Mouse (Mus musculus) adrenal gland, adult 8-10 months (tissue): ENCODE data around the gene Trpv5. TPM values are rescaled to one million over a fixed set of nuclear protein-coding genes. Genes with fewer than 3 reads are reported as not detected.

Source experiments
- DNase-seq: peaks from one replicate; pipeline ENCODE4 v3.0.0; 2022
- total RNA-seq, 4 experiments: library from RNA; stranded (reverse); gene quantifications; 2 replicates each; pipeline ENCODE4 v1.2.4; 2022

Trpv5 gene
- total RNA-seq, 4 experiments from 2014 or later, result not detected

DNA sequence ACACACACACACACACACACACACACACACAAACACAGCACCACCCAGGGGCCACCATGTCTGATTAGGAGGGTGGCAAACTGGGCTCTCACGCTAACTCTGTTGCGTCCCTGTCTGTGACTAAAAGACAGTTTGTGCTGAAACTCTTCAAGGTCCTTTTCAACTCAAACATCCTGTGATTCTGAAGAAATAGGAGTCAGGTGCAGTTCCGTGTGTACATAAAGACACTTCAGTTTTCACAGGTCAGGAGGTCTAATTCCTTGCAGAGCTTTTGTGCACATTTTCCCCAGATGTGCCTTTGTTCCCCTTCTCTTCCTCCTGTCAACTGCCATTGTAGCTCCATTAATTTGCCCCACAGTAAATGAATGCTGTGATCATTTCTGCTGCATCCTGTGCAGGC, 40.1 kb downstream of the Trpv5 start:
- DNase-seq, result no peak

DNA sequence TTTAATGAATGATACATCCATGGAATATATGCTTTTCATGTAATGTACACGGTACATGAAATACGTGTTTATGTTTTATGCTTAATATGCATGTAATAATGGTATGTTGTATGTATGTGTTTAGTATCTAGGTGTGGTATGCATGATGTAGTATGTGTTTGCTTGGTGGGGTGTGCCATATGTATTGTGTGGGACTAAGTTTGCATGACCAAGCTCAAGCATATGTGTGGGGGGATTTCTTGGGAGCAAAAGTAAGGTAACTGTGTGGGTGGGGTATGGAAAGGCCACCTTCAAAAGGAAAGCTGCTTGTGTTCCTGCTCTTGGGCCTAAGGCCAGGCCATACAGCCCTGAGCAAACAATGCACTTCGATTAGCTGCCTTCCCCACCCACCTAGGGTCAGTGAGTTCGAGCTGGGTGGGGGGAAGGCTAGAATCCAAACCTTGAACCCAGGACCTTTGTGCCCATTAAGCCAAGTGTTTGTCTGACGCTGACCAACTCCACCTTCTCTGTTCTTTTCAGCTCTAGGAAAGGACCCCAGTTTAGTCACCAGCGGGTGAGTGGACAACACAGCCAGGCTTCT, 42.6 kb downstream of the Trpv5 start:
- no peak for DNase-seq

DNA sequence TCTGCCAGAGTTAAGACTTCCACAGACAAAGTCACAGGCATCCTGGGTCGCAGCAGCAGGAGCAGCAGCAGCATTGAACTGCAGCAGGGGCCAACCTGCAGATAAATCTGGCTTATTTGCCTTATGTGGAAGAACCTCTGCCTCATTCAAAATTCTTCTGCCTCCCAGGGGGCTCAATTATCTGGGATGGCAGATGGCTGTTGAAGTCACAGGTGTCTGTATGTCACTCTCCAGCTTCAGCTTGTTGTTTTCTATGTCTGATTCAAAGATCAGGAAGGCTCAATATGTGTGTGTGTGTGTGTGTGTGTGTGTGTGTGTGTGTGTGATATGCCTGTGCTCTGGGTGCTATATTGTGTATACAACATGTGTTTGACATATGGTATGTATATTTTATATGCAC, 43.2 kb downstream of the Trpv5 start:
- DNase-seq, result no peak

DNA sequence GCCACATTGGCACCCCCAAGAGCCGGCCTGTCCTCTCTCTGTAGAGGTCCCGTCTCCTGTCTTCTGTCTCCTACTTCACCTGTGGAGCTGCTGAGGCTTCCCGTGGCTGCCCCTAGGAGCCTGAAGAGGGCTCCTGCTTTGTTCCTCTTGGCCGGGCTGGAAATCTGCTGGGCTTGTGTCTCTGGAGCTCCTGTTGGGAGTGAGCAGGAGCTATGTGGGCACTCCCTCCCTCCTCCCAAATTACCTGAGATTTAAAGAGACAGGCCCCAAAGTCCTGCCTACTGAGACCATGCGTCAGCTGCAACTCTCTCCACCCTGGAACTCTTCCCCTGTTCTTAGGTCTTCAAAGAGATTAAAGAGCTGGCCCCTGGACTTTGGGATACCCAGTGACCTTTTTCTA, 44.4 kb downstream of the Trpv5 start, which contains the start of gene Trpv6:
Trpv6 (minus strand) TSS at position 228 of the 400 bp plus-strand sequence.
- no peak for DNase-seq

DNA sequence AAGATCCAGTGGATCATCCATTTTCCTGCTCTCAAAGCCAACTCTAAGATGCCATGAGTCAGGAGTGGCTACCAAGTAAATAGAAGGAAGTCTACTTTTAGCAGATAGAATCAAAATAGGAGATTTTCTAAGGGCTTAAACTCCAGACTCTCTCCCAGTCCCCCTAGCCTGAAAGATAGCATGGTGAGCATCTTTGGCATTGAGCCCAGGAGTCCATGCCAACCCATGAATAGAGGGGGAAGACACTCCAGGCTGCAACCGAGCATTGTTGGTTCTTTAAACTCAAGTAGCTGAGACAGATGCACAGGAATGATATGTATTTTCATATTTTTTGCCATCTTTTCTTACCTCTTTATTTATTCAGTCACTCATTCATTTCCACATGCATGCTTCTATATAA, 45.4 kb downstream of the Trpv5 start:
- no peak for DNase-seq

DNA sequence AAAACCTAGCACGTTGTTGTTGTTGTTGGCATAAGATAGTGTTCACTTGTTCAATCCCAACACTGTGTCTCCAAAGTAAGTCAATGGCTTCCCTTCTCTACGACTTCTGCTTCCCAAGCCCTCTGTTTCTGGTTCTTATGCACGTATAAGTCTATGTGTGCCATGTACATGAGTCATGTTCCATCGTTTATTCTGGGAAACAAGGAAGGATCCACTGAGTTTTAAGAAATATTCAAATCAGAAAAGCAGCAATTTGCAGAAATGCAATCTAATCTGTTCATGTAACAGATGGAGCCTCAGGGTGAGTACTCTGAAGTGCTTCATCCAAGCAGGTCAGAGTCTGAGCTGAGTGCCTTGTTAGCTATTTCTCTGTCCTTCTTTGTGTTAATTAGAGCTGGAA, 49.0 kb downstream of the Trpv5 start:
- no peak for DNase-seq

DNA sequence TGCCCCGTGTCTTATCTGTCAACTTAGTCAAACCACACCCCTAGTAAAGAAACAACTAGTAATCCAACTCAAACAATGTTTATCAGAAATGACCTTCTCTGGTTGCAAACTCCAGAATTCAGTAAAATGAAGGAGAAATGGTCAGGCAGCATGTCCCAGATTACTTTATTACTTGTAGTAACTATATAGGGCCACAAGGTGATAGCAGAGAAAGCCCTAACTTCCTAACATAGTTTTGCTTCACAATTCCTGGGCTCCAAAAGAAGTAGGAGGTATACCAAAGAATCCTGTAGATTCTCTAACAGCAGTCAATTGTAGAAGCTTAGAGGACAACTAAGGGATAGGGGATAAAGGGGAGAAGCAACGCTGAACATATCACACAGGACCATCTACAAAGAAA, 49.8 kb downstream of the Trpv5 start:
- no peak for DNase-seq

DNA sequence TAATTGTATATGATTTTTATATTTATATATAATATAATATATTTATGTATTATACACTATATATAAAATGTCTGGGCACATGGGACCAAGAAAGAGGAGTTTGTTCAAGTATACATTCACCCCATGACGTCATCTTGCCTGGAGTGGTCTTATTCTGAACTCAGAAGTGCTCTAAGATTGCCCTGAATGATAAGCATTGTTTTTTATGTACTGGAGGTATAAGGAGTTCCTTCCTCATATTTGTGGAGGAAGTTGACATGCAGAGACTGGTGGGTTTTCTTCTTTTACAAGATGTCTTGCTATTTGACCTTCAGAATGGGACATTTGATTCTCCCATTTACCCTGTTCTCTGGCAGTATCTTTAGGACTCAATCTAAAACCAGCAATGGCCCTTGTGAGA, 52.4 kb downstream of the Trpv5 start:
- no peak for DNase-seq

DNA sequence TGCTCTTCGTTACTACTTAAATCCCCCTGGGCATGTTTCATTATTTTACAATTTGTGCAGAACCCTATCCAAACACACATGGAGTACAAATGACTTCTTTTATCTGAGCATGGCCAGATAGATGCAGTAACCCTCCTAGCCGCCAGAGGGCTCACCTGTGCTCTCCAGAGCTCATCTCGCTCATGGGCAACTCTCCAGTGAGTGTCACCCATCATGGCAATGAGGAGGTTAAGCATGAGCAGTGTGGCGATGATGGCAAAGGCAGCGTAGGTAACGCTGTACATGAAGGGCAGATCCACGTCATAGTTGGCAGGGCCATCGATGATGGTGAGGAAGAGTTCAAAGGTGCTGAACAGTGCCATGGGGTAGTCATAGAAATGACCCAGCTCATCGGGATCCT, 57.9 kb downstream of the Trpv5 start:
- no peak for DNase-seq

DNA sequence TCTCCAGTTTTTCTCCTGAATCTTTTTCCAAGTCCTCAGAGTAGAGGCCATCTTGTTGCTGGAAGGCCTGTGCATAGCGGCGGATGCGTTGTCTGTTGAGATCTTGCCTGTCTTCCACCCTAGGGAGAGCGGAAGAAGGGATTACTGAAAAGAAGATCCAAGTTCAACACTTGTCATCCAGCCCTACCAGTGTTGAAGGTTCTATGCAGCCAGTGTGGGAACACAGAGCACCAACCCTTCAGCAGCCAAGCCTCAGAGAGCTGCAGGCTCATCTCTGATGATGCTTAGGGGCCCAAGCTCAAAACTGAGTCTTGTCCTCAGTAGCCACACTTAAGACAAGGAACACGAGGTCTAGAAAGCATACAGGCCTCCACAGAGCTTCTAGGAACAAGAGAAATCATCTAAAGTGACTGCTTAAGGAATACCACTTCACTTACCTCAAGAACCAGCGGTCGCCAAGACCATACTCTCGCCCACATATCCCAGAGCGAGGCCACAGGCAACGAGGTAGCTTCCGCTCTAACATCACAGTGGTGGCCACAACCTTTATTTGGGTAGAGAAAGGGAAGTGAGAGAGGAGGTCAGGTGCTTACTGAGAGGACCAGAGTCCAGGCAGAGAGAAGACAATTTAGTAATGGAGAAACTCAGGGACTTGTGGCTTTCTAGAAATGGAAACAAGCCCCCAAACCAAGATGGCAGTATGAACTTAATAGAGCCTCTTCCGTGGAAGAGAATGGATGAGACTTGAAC, 59.2 kb downstream of the Trpv5 start:
- no peak for DNase-seq

DNA sequence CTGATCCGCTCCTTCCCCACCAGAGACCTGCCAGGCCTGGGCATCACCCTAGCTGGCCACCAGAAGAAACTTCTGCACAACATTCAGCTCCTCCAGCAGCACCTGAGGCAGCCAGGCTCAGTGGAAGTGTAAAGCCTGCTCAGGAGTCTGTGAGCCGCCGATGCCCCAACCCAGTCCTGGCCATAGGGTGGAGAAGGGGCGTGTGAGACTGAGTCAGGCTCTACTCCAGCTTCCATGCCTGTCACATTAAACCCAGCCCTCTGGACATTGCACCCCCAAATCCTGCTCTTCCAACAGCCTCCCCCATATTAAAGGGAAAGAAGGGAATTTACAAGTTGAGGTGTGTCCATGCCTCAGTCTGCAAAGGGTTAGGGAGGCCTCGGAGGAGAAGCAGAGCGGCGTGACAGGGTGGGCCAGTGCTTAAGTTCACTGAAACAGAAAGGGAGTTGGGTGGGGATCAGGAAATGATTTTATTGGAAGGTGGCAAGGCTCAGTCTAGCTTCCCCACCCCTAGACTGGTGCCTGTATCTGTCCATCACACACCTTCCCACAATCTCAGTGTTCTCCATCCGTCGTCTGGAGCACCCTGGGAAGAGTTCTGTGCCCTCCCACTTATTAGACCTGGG, 60.3 kb downstream of the Trpv5 start:
- DNase-seq, result no peak

DNA sequence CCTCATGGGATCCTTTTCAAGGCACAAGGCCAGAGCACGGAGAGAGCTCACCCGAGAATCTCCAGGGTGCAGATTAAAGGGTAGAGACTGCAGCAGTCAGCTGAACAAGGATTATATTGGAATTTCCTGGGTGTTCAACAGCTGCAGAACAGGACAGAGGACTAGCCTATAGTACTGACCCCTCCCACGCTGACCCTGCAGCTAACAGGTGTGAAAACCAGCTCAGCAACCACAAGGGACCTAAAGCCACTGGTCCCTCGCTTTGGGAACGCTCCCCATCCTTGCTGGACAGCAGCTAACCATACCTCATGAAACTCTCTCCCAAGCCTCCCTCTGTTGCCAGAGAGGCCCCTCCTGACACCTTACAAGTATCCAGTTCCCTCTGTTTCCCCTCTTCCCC, 72.9 kb downstream of the Trpv5 start:
- DNase-seq, result no peak

DNA sequence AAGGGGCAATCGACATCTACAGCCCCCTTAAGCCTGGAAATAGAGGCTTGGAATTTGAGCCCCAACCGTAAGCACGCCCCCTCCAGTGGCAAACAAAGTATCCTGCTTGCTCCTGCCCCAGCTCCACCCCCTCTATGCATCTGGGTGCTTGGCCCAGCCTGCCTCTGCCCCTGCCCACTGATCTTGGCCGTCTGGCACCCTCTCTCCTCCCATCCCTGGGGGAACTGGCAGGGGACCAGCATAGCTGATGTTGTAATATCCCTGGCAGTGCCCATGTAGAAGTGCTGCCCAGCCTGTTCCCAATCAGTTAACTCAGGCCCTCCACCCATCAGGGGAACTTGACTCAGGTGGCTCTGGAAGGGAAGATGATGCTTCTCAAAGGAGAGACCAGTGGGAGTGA, 74.4 kb downstream of the Trpv5 start:
- peak; percentile 63 for DNase-seq

DNA sequence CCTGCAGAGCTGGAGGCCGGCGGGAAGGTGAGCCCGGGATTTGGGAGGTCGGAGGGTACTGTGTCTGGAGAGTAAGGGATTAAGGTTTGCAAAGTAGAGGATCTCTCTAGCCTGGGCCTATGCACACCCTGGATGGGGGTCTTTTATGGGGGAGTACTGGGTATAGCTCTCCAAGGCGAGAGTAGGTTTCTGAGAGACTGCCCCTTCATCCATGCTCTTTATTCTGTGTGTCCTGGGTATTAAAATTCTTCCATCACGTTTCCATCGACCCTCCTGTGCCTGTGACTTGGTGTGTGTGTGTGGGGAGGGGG, 74.8 kb downstream of the Trpv5 start:
- no peak for DNase-seq

DNA sequence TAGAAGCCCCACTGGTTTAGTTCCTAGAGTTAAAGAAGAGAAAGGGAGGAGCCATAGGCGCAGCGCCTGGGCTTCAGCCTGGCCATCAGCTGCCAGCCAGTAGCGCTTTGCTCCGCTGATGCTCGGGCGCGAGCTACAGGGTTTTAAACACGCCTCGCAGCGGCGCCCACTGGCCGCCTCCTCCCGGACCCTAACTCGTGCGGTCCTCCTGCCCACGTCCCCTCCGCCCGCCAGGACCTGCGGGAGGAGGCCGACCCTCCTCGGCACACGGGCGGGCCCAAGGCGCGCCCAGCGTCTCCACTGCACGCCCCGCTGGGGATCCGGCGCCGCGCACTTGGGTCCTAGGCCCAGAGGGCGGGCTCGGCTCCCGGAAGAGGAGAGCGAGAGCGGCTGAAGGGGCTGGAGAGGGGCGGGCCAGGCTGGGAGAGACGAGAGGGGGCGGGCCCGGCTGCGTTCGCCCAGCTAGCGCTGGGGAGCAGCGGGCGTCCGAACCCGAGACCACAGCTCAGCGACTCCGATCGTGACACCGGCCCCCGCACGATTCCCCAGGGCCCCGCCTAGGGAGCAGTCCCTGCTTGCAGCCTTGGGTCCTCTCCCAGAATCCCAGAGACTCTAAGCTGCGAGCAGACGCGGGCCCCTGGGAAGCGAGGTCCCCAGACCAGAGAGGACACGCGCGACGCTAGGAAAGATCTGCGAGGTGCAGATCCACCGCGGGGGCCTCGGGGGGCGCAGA, 75.3 kb downstream of the Trpv5 start, which contains the start of gene Ephb6:
Ephb6 (plus strand) TSS at position 422 of the 733 bp plus-strand sequence.
- peak; percentile 53 for DNase-seq

DNA sequence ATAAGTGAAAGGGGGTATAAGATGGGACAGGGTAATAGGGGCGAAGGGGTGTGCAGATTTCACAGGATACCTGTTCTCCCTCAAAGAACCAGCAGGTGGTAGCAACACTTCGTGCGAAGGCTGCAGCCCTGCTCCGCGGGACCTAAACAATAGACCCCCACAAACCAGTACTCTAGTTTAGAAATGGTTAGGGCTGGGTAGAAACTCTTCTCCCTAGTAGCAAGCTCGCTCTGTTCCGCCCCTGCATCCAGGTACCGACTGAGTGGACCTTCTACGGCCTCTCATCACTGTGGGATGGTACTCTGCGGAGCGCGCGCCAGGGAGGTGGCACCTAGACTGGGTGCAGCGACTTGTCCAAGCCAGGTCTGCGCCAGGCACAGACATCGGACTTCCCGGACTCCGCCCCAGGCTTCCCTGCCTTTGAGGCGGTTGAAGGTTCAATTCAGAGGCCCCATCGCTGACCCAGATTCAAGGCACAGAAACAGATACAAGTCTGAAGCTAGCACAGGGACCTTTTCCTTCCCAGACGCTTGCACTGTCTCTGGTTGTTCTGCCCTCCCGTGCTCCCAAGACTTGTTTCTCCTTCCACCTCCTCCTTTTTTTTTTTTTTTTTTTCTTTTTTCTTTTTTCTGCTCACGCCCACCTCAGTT, 76.0 kb downstream of the Trpv5 start:
- no peak for DNase-seq

Other genes with a start within 250 kb of the Trpv5 start
- not detected for gene Gm10334, start 234.6 kb downstream of the Trpv5 start, total RNA-seq
- gene Prss1, start 221.8 kb downstream of the Trpv5 start, total RNA-seq, result not detected
- not detected for gene Prss2, start 159.0 kb downstream of the Trpv5 start, total RNA-seq
- 10 to 100 TPM in 2 of 4 experiments, 1 to 10 TPM in 2; 7.0 to 13.7 (median 11.0) TPM for gene Ephb6, start 75.3 kb downstream of the Trpv5 start, total RNA-seq
- gene Trpv6, start 44.4 kb downstream of the Trpv5 start, total RNA-seq, result under 1 TPM in 1 of 4 experiments, not detected in 3; 0.11 TPM
- gene Llcfc1, start 3.7 kb upstream of the Trpv5 start, total RNA-seq, result not detected
- not detected for gene Kel, start 23.6 kb upstream of the Trpv5 start, total RNA-seq
- gene Olfr459, start 94.4 kb upstream of the Trpv5 start, total RNA-seq, result not detected
- not detected for gene Pip, start 166.8 kb upstream of the Trpv5 start, total RNA-seq
- not detected for gene Sval2, start 172.2 kb upstream of the Trpv5 start, total RNA-seq